11 mouse cellular contexts compared by ENCODE assay signal in genomic region chr10:34512551-34512950, GRCm38 (mm10). TPM values are rescaled to one million over a fixed set of nuclear protein-coding genes. Genes with fewer than 3 reads are reported as not detected.
DNase-seq lines count a peak whose midpoint lies in the region; ATAC-seq and TF ChIP-seq lines count a peak whose summit lies in the region.
"Had no signal": no experiment of that assay in that cellular context is flagged by ENCODE, and none has a peak within 500 bp of the region (broad histone marks: within the 10 kb centered on the region; RNA-seq: fewer than 3 reads in every experiment).

No protein-coding gene starts in this region.

- H3K36me3 ChIP-seq in heart, embryonic 12.5 days, result no peaks in the 10 kb centered on the region
- H3K36me3 ChIP-seq in limb, embryonic 10.5 days, result no peaks in the 10 kb centered on the region
- H3K36me3 ChIP-seq in forebrain, postnatal 0 days (ENCODE audit: insufficient read depth), result no peaks in the 10 kb centered on the region
- H3K36me3 ChIP-seq: limb, embryonic 15.5 days; midbrain, embryonic 13.5 days had no signal

- H3K9me3 ChIP-seq in heart, embryonic 12.5 days (replicated peaks), result no peaks in the 10 kb centered on the region
- no peaks in the 10 kb centered on the region for H3K9me3 ChIP-seq in limb, embryonic 10.5 days (replicated peaks)
- no peaks in the 10 kb centered on the region for H3K9me3 ChIP-seq in forebrain, postnatal 0 days (ENCODE audit: low read length)
- H3K9me3 ChIP-seq: limb, embryonic 15.5 days; midbrain, embryonic 13.5 days had no signal

- H3K4me3 ChIP-seq in heart, embryonic 12.5 days, result no peak overlapping the region
- no peak overlapping the region for H3K4me3 ChIP-seq in limb, embryonic 10.5 days
- no peak overlapping the region for H3K4me3 ChIP-seq in forebrain, postnatal 0 days (ENCODE audit: low read depth, low read length)
- H3K4me3 ChIP-seq: limb, embryonic 15.5 days; midbrain, embryonic 13.5 days had no signal

- TF ChIP-seq CTCF in forebrain, postnatal 0 days (IDR thresholded peaks at IDR 0.05; ENCODE audit: low read depth), result no peak

- no peak for ATAC-seq in heart, embryonic 12.5 days (ENCODE audit: insufficient number of reproducible peaks, low FRiP score)
- no peak for ATAC-seq in forebrain, postnatal 0 days
- ATAC-seq: midbrain, embryonic 13.5 days had no signal

- H3K9ac ChIP-seq in heart, embryonic 12.5 days, result no peak overlapping the region
- H3K9ac ChIP-seq in forebrain, postnatal 0 days, result no peak overlapping the region
- H3K9ac ChIP-seq: limb, embryonic 15.5 days; midbrain, embryonic 13.5 days had no signal

- DNase-seq in cerebellum, postnatal 10 days, result peak; percentile 27 to 45
- no peak for DNase-seq in cerebellum, adult 8-10 months
- DNase-seq in layer of hippocampus, postnatal 14 days (ENCODE audit: low spot score in 2 of 2), result peak; percentile 6 to 27
- DNase-seq in layer of hippocampus, adult 11-12 months (ENCODE audit: low spot score), result no peak
- DNase-seq in limb, embryonic 10.5 days (ENCODE audit: low spot score), result peak; percentile 36
- DNase-seq in urinary bladder, postnatal 4 days (ENCODE audit: low spot score in 2 of 2), result no peak
- no peak for DNase-seq in forebrain, postnatal 0 days
- DNase-seq: gastrocnemius, postnatal 10 days had no signal

- whole genome bisulfite sequencing in heart, embryonic 12.5 days, result 23% methylated on average over 4 of the region's 4 CpGs
- WGBS in limb, embryonic 10.5 days, result 29% methylated on average over 4 of the region's 4 CpGs
- 45% methylated on average over 4 of the region's 4 CpGs for WGBS in forebrain, postnatal 0 days

- no peaks in the 10 kb centered on the region for H3K27me3 ChIP-seq in heart, embryonic 12.5 days (replicated peaks)
- H3K27me3 ChIP-seq in limb, embryonic 10.5 days (ENCODE audit: low read depth, poor library complexity, severe bottlenecking), result no peaks in the 10 kb centered on the region
- no peaks in the 10 kb centered on the region for H3K27me3 ChIP-seq in forebrain, postnatal 0 days (ENCODE audit: insufficient read depth, low read length)
- H3K27me3 ChIP-seq: limb, embryonic 15.5 days; midbrain, embryonic 13.5 days had no signal

- peak overlapping the region; percentile 33 for H3K27ac ChIP-seq in heart, embryonic 12.5 days (ENCODE audit: poor library complexity, severe bottlenecking)
- H3K27ac ChIP-seq in limb, embryonic 10.5 days, result peak overlapping the region; percentile 17; the same call in 1 of the 2 replicates
- H3K27ac ChIP-seq in forebrain, postnatal 0 days (ENCODE audit: low read depth, low read length), result no peak overlapping the region
- H3K27ac ChIP-seq: limb, embryonic 15.5 days; midbrain, embryonic 13.5 days had no signal

- peaks cover 11% of the 10 kb centered on the region for H3K4me1 ChIP-seq in heart, embryonic 12.5 days (replicated peaks)
- peaks cover 15% of the 10 kb centered on the region for H3K4me1 ChIP-seq in limb, embryonic 10.5 days
- no peaks in the 10 kb centered on the region for H3K4me1 ChIP-seq in forebrain, postnatal 0 days (ENCODE audit: insufficient read depth)
- H3K4me1 ChIP-seq: midbrain, embryonic 13.5 days had no signal

- H3K4me2 ChIP-seq in heart, embryonic 12.5 days, result peak overlapping the region; percentile 7
- no peak overlapping the region for H3K4me2 ChIP-seq in forebrain, postnatal 0 days (ENCODE audit: low read depth)
- H3K4me2 ChIP-seq: limb, embryonic 15.5 days; midbrain, embryonic 13.5 days had no signal

RNA-seq across cellular contexts. Expression of gene Frk, which starts 29.4 kb away (rescaled TPM):
- under 1 TPM; 0.24 to 0.55 TPM for total RNA-seq in layer of hippocampus, postnatal 14 days (2021)
- 4.4 and 5.5 TPM in 2 replicates for polyA plus RNA-seq in heart, embryonic 12.5 days (2016; fragmentation: Nextera tagmentation; extraction: Ambion mirVana)
- polyA plus RNA-seq in limb, embryonic 10.5 days (2016; fragmentation: Nextera tagmentation; extraction: Ambion mirVana), result 3.0 and 3.4 TPM in 2 replicates
- 0.86 and 0.92 TPM in 2 replicates for total RNA-seq in forebrain, postnatal 0 days (2014; rRNA removed)
- polyA plus RNA-seq in forebrain, postnatal 0 days (2015; fragmentation: Nextera tagmentation; extraction: Ambion mirVana), result 0.54 and 0.80 TPM in 2 replicates

Comparison
In these comparisons a context has a peak if more than half of its experiments do, and no peak if none do; other contexts are left out.
1. DNase-seq: peak in cerebellum, postnatal 10 days (2 of 2), layer of hippocampus, postnatal 14 days (2 of 2) and limb, embryonic 10.5 days (single experiment); none in cerebellum, adult 8-10 months (single experiment), layer of hippocampus, adult 11-12 months (single experiment), urinary bladder, postnatal 4 days (0 of 2) and forebrain, postnatal 0 days (single experiment).